Mouse (Mus musculus): ENCODE results near the gene Prrx2.

Gene Prrx2

DNA sequence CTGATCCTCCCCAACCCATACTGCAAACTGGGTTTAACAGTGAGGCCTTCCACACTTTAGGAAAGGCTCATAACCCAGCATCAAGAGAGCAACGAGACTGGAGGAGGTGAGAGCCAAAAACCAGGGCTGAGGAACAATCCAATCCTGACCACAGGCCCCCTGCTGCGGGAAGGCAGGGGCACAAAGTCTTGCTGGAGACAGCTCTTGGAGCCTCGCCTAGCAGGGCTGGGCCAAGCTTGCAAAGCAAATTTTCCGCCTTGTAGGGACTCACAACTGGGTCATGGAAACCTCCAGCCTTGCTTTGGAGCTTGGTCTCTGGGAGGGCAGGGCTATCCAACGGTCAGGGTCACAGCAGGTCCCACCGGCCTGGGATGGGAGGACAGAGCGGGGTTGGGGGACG is 36.1 kb downstream of the Prrx2 start:
- in situ Hi-C loops (cut with MboI): no loop called here

GRCm38 (mm10) chr2:30872669-30873068 is 37.9 kb downstream of the Prrx2 start:
- in situ Hi-C loops (cut with MboI): no loop called here

GRCm38 (mm10) chr2:30874445-30874844 is 39.7 kb downstream of the Prrx2 start:
- in situ Hi-C loops (cut with MboI): no loop called here

DNA sequence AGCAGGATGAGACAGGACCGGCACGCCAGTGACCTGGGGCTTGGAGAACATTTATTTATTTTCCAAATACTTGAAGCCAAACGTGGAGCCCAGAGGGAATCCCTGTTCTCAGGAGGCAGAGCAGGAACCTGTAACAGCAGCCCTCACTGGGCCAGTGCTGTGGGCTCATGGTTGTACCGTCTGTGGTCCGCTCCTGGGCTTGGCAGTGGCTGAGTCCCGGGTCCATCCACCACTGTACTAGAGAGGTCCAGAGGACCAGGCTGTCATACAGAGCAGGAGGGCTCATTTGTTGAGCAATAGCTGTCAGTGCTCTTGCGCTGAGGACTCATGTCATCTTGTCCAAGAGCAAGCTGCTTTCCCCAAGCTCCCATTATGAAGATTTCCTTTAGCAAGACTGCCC is 40.3 kb downstream of the Prrx2 start:
- in situ Hi-C loops (cut with MboI): no loop called here

DNA sequence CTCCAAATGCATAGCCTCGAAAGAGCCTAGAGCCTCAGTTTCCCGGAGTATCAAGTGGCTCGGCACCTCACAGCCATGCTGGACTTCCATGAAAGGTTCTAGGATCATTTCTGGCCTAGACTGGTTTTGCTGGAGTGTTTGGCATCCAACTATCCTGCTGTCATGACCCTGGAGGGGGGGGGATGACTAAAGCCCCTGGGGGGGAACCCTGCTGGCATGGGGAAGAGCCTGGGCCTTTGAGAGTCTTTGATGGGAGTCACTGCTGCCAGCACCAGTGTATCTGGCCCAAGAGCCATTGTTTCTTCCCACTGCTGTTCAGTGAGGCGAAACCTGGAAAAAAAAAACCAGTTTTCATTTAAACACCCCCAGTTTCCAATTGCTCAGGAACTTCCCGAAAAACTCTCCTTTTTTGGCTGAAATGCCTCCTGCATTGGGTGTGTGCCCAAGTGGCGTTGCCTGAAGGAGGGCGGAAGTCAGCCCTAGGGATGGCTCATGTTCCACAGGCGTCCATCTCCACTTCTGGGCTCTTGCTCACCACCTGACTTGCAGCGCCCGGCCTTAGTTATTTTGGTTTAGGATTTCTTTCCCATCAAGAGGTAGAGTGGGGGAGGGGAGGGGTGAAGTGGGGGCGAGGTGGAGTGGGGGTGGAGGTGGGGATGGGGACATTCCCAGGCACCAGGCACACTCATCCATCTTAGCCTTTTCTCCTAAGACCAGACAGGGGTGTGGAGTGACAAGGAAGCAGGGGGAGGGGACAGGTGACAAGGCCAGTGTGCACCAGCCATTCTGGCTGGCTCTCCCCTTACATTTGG is 41.1 kb downstream of the Prrx2 start:
- in situ Hi-C loops (cut with MboI): no loop called here

GRCm38 (mm10) chr2:30879481-30879880 is 44.7 kb downstream of the Prrx2 start:
- in situ Hi-C loops (cut with MboI): no loop called here

- in situ Hi-C loops (cut with MboI): no loop called here
Measured at GRCm38 (mm10) chr2:30881215-30881614, 46.4 kb downstream of the Prrx2 start.

- in situ Hi-C loops (cut with MboI): no loop called here
Measured at GRCm38 (mm10) chr2:30884852-30885373, 50.1 kb downstream of the Prrx2 start.

DNA sequence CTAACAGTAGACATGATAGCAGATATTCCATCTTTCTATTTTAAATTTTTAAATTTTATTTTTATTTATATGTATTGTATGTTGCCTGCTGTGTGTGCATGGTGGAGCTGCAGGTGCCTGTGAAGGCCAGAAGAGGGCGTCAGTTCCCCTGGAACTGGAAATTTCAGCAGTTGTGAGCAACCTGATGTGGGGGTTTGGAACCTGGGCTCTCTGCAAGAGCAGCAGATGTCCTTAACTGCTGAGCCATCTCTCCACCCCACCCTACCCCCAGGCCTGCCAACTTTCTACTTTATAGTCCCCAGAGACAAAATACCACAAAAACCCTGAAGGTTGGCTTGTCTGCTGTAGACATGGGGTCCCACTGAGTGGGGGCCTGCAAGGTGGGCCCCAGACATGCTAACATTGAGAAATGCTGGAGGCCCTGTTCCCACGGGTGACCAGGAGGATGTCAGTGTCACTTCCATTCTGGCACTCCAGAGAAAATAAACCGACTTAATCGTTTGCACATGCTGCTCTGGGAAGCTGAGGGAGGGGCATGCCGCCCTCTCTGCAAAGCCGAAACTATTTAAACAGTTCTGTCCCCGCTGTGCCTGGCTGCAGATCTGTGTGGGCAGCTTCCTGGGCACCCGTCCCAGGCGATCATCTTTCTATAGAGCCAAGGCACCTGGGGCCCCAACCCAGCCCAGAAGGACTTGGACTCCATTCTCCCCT is 50.8 kb downstream of the Prrx2 start:
- in situ Hi-C loops (cut with MboI): no loop called here

DNA sequence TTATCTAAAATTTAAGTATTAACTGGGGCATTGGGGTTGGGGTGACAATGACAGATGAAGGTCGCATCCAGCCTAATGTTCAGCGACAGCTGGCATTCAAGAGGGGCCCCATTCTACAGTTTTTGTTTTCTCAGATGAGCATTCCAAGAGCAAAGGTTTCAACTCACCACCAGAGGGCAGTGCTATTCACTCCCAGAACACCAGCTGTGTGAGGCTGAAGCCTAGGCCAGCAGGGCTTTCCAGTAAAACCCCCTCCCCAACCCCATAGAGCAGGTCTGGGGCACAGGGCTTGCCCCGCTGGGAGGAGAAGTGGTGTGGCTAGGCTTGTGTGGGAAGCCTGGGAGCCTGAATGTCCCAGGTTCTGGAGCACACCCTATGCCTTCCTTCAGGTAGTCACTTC is 56.2 kb downstream of the Prrx2 start:
- in situ Hi-C loops (cut with MboI): no loop called here

DNA sequence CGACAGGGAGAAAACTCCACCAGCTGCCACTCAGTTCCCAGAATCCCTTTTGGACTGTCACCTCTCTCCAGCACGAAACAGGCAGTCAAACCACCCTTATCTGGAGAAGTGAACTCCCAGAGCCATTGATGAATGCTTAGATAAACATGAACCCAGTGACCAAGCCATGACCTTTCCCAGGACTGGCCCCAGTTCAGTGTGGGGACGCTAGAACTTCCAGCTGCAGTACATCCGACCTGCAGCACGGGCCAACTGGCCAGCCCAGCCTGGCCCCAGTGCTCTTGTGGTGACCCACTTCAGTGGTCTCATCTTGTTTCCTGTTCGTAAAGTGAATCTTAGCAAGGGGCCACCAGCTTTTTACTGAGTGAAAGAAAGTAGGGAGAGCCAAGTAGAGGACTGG is 58.6 kb downstream of the Prrx2 start:
- in situ Hi-C loops (cut with MboI): no loop called here

GRCm38 (mm10) chr2:30893946-30894345 is 59.2 kb downstream of the Prrx2 start:
- in situ Hi-C loops (cut with MboI): no loop called here

GRCm38 (mm10) chr2:30897291-30897690 is 62.5 kb downstream of the Prrx2 start:
- in situ Hi-C loops (cut with MboI): no loop called here

DNA sequence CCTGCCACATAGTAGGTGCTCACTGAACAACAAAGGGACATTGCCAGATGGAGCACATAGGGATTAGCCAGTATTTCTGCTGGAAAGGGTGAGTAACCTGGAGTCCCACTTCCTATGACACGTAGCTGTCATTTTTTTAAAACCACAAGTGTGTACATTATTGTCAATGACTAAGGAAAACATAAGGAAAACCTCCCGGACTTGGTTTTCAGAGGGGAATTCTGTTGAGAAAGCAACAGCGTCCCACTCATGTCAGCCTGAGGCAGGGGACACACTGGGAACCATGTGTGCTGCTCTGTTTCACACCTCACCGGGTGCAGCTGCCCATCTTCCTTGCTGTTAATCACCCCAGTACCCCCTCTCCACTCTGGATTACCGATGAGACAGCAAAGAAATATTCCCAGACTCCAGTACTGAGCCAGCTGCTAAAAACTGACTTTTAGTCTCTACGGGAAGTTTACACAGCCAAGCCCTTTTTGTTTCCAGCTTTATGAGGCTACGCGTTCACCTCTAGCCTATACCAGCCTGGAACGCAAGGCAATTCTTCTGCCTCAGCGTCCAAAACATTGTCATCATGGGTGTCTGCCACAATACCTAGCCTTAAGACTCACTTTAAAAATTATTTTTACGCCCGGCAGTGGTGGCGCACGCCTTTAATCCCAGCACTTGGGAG is 64.8 kb downstream of the Prrx2 start:
- in situ Hi-C loops (cut with MboI): no loop called here

GRCm38 (mm10) chr2:30901646-30902160 is 66.9 kb downstream of the Prrx2 start:
- in situ Hi-C loops (cut with MboI): no loop called here

- in situ Hi-C loops (cut with MboI): no loop called here
Measured at GRCm38 (mm10) chr2:30902256-30902655, 67.5 kb downstream of the Prrx2 start.

DNA sequence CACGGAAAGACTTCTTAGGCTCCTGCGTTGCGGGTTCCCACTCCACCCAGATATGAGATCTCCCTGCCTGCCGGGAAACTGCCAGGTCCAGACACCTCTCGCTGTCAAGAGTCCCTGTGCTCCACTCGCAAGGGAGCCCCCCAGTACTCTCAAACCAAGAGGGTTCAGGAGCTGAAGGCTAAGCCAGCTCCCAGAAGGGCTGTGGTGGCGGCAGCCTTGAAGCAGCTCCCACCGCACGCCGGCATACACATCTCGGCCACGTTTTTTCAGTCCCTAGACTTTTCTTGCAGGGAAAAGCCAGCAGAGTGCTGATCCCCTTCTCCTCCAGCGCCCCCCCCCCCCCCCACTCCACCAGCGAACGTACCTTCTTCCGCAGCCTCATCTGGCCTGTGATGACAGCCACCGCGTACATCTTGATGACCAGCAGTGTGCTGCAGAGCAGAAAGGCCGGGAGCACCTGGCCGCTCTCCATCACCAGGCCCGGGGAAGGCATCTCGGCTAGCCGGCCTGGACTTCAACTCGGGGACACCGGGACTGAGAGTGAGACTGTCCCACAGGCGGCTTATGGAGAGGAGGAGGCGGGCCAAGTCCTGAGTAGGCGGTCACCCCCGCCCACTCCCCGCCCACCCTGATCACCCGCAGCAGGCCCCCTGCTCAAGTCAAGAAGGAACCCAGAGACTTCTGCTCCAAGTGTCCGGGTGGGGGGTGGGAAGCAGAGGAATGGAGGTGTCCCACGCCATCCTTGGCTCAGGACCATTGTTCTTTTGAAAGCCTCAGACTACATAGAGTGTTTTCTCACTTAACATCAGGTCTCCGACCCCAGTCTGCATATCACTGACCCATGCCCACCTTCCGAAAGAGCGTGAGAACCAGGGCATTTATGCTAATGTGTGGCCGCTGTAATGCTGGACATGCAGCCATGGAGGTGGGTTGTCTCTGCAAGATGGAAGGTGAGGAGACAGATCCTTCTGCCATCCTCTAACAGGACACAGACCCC is 68.3 kb downstream of the Prrx2 start:
- in situ Hi-C loops (cut with MboI): no loop called here

- in situ Hi-C loops (cut with MboI): no loop called here
Measured at GRCm38 (mm10) chr2:30904231-30904630, 69.5 kb downstream of the Prrx2 start.

- in situ Hi-C loops (cut with MboI): no loop called here
Measured at GRCm38 (mm10) chr2:30904991-30905390, 70.2 kb downstream of the Prrx2 start.

GRCm38 (mm10) chr2:30905906-30906305 is 71.1 kb downstream of the Prrx2 start:
- in situ Hi-C loops (cut with MboI): no loop called here

DNA sequence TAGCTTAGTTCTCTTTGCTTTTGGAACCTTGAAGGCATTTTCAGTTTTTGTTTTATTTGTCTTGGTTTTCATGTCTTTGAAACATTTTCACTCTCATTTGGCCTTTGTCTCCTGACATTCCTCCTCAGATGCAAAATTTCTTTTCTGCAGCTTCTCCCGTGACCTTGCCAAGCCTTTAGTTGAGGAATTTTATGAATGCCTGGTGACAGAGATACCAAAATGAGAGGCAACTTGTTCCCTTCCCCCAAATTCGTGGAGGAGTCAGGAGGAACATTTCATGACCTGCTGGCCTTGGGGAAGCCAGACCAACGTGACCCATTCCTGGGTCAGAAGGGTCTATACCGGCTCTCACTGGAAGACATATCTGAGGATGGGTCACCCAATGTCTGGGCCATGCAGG is 71.9 kb downstream of the Prrx2 start:
- in situ Hi-C loops (cut with MboI): no loop called here
